Mouse (Mus musculus) testis, adult 2 months (tissue): Measurements from ENCODE around the gene 4921517D22Rik.

Experiments
- CTCF ChIP-seq: fragments of 200-500 bp; IDR thresholded peaks from 2 replicates; pipeline ENCODE4 v1.5.1; 2012; ENCODE audit warnings: low read depth, mild to moderate bottlenecking, inconsistent platforms, low read length, moderate library complexity; ENCODE audit not compliant: control insufficient read depth, insufficient read depth, insufficient replicate concordance
- POLR2A ChIP-seq: fragments of 200-500 bp; IDR thresholded peaks from 2 replicates; pipeline ENCODE4 v1.6.1; 2012; ENCODE audit warnings: low read depth, mild to moderate bottlenecking, inconsistent platforms, low read length, moderate library complexity; ENCODE audit not compliant: control insufficient read depth

DNA sequence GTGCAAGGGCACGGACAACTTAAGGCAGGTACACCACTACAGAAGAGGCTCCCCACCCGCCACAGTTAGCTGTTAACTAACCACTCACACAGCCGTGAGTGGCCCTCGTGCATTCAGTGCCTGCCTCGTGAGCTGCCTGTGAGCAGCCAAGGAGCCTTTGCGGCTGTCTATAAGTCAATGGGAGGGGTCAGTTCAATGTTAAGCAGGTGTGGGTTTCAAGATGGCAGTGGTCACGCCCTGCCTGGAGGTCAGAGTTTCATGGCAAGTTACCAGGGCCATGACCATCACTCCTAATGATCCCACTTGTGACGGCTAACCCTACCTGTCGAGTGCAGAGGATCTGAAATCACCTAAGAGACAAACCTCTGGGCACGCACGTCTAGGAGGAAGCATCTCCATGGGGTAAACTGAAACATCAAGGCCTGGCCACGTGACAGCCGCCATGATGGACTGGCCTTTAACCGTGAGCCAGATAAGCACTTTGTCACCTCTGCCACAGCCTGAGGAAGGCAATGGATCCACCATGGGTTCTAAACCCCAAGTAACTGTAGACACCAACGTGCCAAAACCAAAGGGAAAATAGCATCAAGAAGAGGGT, 38.1 kb downstream of the 4921517D22Rik start:
- TF ChIP-seq CTCF (no peak), POLR2A (no peak)
